Mouse (Mus musculus) hindbrain, embryonic 16.5 days (tissue): ENCODE data around the gene Gm5728. TPM values are rescaled to one million over a fixed set of nuclear protein-coding genes. Genes with fewer than 3 reads are reported as not detected.
"Not testable (repeated sequence)": the region's sequence is repeated elsewhere in the genome, so short reads cannot be mapped to it uniquely, and the experiment has no call there.

Experiments
- ATAC-seq: fragments of 200-750 bp; cut with Nextera tagmentation; 2 replicates; pipeline ENCODE4 v1.8.0; 2017; ENCODE audit warnings: moderate TSS enrichment, moderate library complexity
- H3K27ac ChIP-seq: fragments of 300-500 bp; sonication (generic); 2 replicates; pipeline ENCODE4 v1.5.1; 2014; ENCODE audit warnings: low read depth, mild to moderate bottlenecking, control low read depth, low read length, moderate library complexity
- H3K27me3 ChIP-seq: fragments of 300-500 bp; sonication (generic); replicated peaks from 2 replicates; pipeline ENCODE4 v1.6.1; 2014; ENCODE audit warnings: low read length; ENCODE audit not compliant: control insufficient read depth, insufficient read depth
- H3K36me3 ChIP-seq: fragments of 300-500 bp; sonication (generic); 2 replicates; pipeline ENCODE4 v1.6.1; 2014; ENCODE audit warnings: mild to moderate bottlenecking, low read length, moderate library complexity, mixed read lengths; ENCODE audit not compliant: control insufficient read depth, insufficient read depth
- H3K4me1 ChIP-seq: fragments of 300-500 bp; sonication (generic); 2 replicates; pipeline ENCODE4 v1.6.1; 2014; ENCODE audit warnings: low read depth, low read length; ENCODE audit not compliant: control insufficient read depth, insufficient read depth
- H3K4me2 ChIP-seq: fragments of 300-500 bp; sonication (generic); 2 replicates; pipeline ENCODE4 v1.6.1; 2014; ENCODE audit warnings: mild to moderate bottlenecking, low read length, control low read depth, moderate library complexity
- H3K4me3 ChIP-seq: fragments of 300-500 bp; sonication (generic); 2 replicates; pipeline ENCODE4 v1.5.1; 2014; ENCODE audit warnings: mild to moderate bottlenecking, low read length, control low read depth, moderate library complexity
- H3K9ac ChIP-seq: fragments of 300-500 bp; sonication (generic); 2 replicates; pipeline ENCODE4 v1.6.1; 2014; ENCODE audit warnings: low read depth, mild to moderate bottlenecking, control low read depth, low read length, moderate library complexity
- H3K9me3 ChIP-seq: fragments of 300-500 bp; sonication (generic); 2 replicates; pipeline ENCODE4 v1.6.1; 2014; ENCODE audit warnings: mild to moderate bottlenecking, low read length, moderate library complexity; ENCODE audit not compliant: control insufficient read depth
- WGBS: fragments of 180-500 bp; shearing (Covaris S2); extraction: QIAGEN DNeasy Blood & Tissue Kit; methylation state at CpG from one replicate; pipeline ENCODE4 v1.1.7; 2014; 5-methylcytosine and 5-hydroxymethylcytosine counted together
- polyA plus RNA-seq: library from polyadenylated mRNA; unstranded; fragments of >200 nt; fragmentation: Nextera tagmentation; extraction: Ambion mirVana; gene quantifications from 2 replicates; pipeline ENCODE4 v1.2.1, GENCODE M21; 2015

The Gm5728 gene
- not detected in 2 replicates for polyA plus RNA-seq

DNA sequence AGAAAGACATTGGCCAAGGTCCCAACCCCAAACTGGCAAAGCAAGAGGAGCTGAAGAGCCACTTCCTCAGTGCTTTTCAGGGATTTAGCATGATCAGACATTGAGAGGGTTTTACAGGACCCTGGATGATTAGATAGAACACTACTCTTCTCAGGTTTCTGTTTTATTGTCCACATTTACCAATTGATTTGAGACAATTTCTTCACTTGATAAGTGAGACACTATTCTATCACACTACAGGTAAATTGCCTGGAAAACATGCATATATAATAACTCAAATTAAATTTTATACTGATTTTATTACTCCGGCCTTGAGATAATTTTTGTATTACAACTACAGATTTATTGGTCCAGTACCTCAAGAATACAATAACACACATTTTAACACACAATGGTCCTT, at the start of gene Gm5728:
TSS of gene Gm5728 (minus strand) at position 101 of the 400 bp plus-strand sequence.
- H3K4me3 ChIP-seq, H3K27ac ChIP-seq, H3K36me3 ChIP-seq, H3K9me3 ChIP-seq, H3K4me1 ChIP-seq, ATAC-seq, H3K9ac ChIP-seq, H3K4me2 ChIP-seq, H3K27me3 ChIP-seq: not testable (repeated sequence)
- WGBS: no CpG with 5 or more reads among the region's 1 CpGs

GRCm38 (mm10) chr7:20417642-20418041, 42.4 kb upstream of the Gm5728 start, which contains the start of gene Vmn1r100:
Gene Vmn1r100, plus strand, starts transcription at chr7:20417942.
- not testable (repeated sequence) for H3K27ac ChIP-seq, H3K4me3 ChIP-seq, H3K27me3 ChIP-seq, H3K9me3 ChIP-seq, H3K4me1 ChIP-seq, ATAC-seq, H3K4me2 ChIP-seq, H3K9ac ChIP-seq, H3K36me3 ChIP-seq
- no CpG with 5 or more reads among the region's 3 CpGs for WGBS

DNA sequence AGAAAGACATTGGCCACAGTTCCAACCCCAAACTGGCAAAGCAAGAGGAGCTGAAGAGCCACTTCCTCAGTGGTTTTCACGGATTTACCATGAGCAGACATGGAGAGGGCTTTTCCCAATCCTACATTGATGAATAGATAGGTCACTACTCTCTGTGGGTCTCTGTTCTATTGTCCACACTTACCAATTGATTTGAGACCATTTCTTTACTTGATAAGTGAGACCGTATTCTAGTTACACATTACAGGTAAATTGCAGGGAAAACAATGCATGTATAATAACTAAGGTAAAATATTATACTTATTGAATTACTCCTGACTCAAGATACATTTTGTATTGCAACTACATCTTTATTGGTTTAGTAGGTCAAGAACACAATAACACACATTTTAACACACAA, 41.2 kb downstream of the Gm5728 start, which contains the start of gene Gm4133:
TSS of gene Gm4133 (minus strand) at position 101 of the 400 bp plus-strand sequence.
- H3K4me1 ChIP-seq, ATAC-seq, H3K27ac ChIP-seq, H3K4me2 ChIP-seq, H3K36me3 ChIP-seq, H3K9ac ChIP-seq, H3K4me3 ChIP-seq, H3K9me3 ChIP-seq, H3K27me3 ChIP-seq: not testable (repeated sequence)
- no CpG with 5 or more reads among the region's 2 CpGs for WGBS

Other genes starting within 250 kb of the Gm5728 start
- gene Vmn1r93, start 236.3 kb downstream of the Gm5728 start, polyA plus RNA-seq: not detected in 2 replicates
- not detected in 2 replicates for gene Vmn1r94, start 207.0 kb downstream of the Gm5728 start, polyA plus RNA-seq
- gene Vmn1r95, start 181.7 kb downstream of the Gm5728 start, polyA plus RNA-seq: not detected in 2 replicates
- not detected in 2 replicates for gene Gm6164, start 169.8 kb downstream of the Gm5728 start, polyA plus RNA-seq
- gene Gm4498, start 141.6 kb downstream of the Gm5728 start, polyA plus RNA-seq: not detected in 2 replicates
- gene Gm5890, start 112.6 kb downstream of the Gm5728 start, polyA plus RNA-seq: not detected in 2 replicates
- not detected in 2 replicates for gene Gm4133, start 41.3 kb downstream of the Gm5728 start, polyA plus RNA-seq
- not detected in 2 replicates for gene Vmn1r100, start 42.5 kb upstream of the Gm5728 start, polyA plus RNA-seq
- gene Vmn1r101, start 67.2 kb upstream of the Gm5728 start, polyA plus RNA-seq: not detected in 2 replicates
- gene Gm10670, start 99.5 kb upstream of the Gm5728 start, polyA plus RNA-seq: not detected in 2 replicates
- gene Vmn1r103, start 135.1 kb upstream of the Gm5728 start, polyA plus RNA-seq: not detected in 2 replicates
- not detected in 2 replicates for gene Vmn1r104, start 158.4 kb upstream of the Gm5728 start, polyA plus RNA-seq
- gene Gm5726, start 170.3 kb upstream of the Gm5728 start, polyA plus RNA-seq: not detected in 2 replicates
- gene Gm4141, start 200.8 kb upstream of the Gm5728 start, polyA plus RNA-seq: not detected in 2 replicates
- gene Gm4513, start 223.6 kb upstream of the Gm5728 start, polyA plus RNA-seq: not detected in 2 replicates